Mouse (Mus musculus) spleen, embryonic (tissue): ENCODE measurements at regions not wholly inside any gene's neighbourhood (a gene's known extent, or its start where the extent isn't known, plus 50 kb on each side); places are given as distances from the start of the nearest gene placed in this dataset.
"Not testable (repeated sequence)": the region's sequence is repeated elsewhere in the genome, so short reads cannot be mapped to it uniquely, and the experiment has no call there.

Source experiments
- CTCF ChIA-PET: fragments of 350-600 bp; sonication (Branson Sonifier 250); formaldehyde crosslinking; loops from one replicate; lab custom pipeline; 2022; lab: Charles Lee

DNA sequence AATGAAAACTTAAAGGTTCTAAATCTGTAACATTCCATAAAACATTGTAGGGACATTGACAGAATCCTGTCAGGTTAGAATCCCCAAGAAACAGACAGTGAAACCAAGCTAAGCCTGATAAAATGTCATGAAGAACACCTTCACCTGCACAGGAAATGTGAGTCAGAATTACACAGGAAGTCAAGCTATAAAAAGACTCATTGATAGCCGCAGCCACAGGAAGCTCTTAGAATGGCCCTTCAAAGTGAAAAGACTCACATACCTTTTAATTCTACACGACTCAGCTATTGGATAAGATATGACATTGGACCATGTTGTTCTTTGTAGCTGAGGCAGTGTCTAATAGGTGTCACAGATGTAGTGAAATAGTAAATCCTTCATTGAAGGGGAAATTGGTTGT, 55.3 kb downstream of the Spin2c start:
- CTCF ChIA-PET: no interaction called here

DNA sequence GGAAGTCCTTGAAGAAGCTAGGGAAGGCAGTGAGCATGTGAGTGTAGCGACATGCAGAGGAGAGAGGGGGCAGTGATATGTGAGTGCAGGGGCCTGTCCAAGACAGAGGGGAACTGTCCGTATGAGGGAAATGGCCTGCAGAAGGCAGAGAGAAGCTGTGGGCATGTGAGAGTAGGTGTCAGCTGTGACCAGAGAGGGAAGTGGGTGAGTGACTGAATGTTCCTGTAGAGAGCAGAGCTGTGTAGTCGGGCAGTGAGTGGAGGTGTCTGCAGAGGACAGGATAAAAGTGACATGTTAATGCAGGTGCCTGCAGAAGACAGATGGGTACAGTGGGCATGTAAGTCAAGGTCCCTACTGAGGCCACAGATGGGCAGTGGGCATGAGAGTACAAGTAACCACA, 84.4 kb downstream of the Samt1 start:
- CTCF ChIA-PET: no interaction called here

DNA sequence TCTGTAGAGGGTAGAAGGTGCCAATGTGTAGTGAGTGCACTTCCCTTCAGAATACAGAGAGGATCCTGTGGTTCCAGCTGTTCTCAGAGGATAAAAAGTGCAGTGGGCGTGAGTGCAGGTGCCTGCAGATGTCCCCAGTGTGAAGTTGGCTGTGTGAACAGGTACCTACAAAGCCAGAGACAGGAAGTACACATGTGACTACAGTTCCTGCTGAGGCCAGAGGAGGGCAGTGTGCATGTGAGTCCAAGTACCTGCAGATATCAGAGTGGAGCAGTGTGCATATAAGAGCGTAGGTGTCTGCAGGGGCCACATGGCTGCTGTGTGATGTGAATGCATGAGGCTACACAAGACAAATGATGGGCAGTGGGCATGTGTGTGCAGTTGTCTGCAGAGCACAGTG, 79.9 kb downstream of the Samt1 start:
- CTCF ChIA-PET: interaction anchor here (0.6 kb wide), 1 partner anchor 98 kb away, joined by 4 read pairs; no protein-coding TSS in a partner anchor

DNA sequence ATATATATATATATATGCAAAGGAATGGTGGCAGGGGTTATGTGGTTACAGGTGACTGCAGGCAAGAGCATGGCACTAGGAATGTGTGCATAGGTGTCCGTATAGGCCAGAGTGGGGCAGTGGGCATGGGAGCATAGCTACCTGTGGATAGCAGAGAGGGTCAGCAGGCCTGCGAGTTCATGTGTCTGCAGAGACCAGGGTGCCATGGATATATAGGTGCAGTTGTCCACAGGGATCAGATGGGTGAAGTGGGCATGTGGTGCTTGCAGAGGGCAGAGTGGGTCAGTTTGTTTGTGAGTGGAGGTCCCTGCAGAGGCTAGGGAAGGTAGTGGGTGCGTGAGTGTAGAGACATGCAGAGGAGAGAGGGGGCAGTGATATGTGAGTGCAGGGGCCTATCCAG, 76.3 kb downstream of the Samt1 start:
- CTCF ChIA-PET: no interaction called here

DNA sequence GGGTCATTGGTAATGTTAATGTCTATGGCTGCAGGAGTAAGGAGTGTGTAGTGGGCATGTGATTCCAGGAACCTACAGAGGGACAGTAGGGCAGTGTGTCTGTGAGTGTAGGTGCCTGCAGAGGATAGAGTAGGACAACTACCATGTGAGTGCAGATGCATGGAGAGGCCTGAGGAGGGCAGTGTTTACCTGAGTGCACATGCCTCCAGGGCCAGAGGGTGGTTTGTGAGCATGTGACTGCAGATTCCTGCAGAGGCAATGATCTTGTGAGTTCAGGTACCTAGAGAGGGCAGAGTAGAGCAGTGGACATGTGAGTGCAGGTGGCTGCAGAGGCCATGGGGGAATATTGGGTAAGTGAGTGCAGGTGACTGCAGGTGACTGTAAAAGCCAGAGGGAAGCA, 75.1 kb downstream of the Samt1 start:
- CTCF ChIA-PET: no interaction called here

DNA sequence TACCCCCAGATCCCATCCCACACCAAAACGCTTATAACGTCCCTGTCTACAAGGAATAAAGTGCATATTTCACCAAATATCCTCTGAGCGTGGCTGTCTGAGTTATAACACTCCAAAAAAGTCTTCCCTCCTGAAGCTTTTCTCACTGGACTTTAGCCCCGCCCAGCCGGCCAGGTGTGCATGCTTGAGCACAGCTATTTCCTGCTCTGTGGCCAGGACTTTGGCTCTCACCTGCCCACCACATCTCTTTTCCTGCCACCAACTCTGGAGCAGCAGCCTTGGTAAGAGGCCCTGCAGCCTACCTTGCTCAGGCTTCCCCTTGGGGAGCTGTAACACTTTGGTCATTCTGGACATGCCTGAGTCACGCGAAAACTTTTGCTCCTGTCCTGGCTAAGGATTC, 72.4 kb downstream of the Samt1 start:
- CTCF ChIA-PET: no interaction called here

DNA sequence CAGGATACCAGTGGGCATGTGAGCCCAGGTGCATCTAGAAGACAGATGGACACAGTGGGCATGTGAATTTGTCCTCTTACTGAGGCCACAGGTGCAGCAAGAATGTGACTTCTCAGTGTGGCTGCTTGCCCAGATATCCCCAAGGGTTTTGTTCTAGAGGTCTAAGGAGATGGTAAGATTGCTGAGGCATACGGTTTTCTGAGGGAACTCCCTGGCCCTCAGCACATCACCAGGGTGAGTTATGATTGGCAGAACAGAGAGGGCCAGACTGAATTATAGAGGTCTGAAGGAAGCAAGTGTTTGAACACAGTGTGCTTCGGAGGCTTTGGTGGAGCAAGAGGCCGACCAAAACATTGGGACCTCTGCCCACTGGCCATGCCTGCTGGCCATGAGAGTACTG, 71.3 kb downstream of the Samt1 start:
- CTCF ChIA-PET: not testable (repeated sequence)
